Mouse (Mus musculus) midbrain, embryonic 12.5 days (tissue): ENCODE data around the gene Stbd1. TPM values are rescaled to one million over a fixed set of nuclear protein-coding genes. Genes with fewer than 3 reads are reported as not detected.

Source experiments
- ATAC-seq: fragments of 200-750 bp; cut with Nextera tagmentation; 2 replicates; pipeline ENCODE4 v1.8.0; 2017; ENCODE audit warnings: low read depth, moderate TSS enrichment, moderate library complexity; ENCODE audit not compliant: low FRiP score
- H3K27ac ChIP-seq: fragments of 300-500 bp; sonication (generic); replicated peaks from 2 replicates; pipeline ENCODE4 v1.5.1; 2016; ENCODE audit warnings: mild to moderate bottlenecking
- H3K27me3 ChIP-seq: fragments of 300-500 bp; sonication (generic); 2 replicates; pipeline ENCODE4 v1.6.1; 2016; ENCODE audit warnings: mild to moderate bottlenecking
- H3K36me3 ChIP-seq: fragments of 300-500 bp; sonication (generic); 2 replicates; pipeline ENCODE4 v1.6.1; 2016
- H3K4me1 ChIP-seq: fragments of 300-500 bp; sonication (generic); 2 replicates; pipeline ENCODE4 v1.6.1; 2016
- H3K4me2 ChIP-seq: fragments of 300-500 bp; sonication (generic); replicated peaks from 2 replicates; pipeline ENCODE4 v1.6.1; 2016; ENCODE audit warnings: mild to moderate bottlenecking, moderate library complexity
- H3K4me3 ChIP-seq: fragments of 300-500 bp; sonication (generic); 2 replicates; pipeline ENCODE4 v1.5.1; 2016; ENCODE audit warnings: mild to moderate bottlenecking
- H3K9ac ChIP-seq: fragments of 300-500 bp; sonication (generic); replicated peaks from 2 replicates; pipeline ENCODE4 v1.6.1; 2016; ENCODE audit warnings: mild to moderate bottlenecking, moderate library complexity
- H3K9me3 ChIP-seq: fragments of 300-500 bp; sonication (generic); 2 replicates; pipeline ENCODE4 v1.6.1; 2016; ENCODE audit warnings: mild to moderate bottlenecking
- WGBS: fragments of 180-500 bp; shearing (Covaris S2); methylation state at CpG from one replicate; pipeline ENCODE4 v1.1.7; 2016; 5-methylcytosine and 5-hydroxymethylcytosine counted together
- polyA plus RNA-seq: library from polyadenylated mRNA; unstranded; fragments of >200 nt; fragmentation: Nextera tagmentation; extraction: Ambion mirVana; gene quantifications from 2 replicates; pipeline ENCODE4 v1.2.1, GENCODE M21; 2016

Stbd1 gene
- polyA plus RNA-seq, 1 experiment from 2014 or later = 6.4 TPM

DNA sequence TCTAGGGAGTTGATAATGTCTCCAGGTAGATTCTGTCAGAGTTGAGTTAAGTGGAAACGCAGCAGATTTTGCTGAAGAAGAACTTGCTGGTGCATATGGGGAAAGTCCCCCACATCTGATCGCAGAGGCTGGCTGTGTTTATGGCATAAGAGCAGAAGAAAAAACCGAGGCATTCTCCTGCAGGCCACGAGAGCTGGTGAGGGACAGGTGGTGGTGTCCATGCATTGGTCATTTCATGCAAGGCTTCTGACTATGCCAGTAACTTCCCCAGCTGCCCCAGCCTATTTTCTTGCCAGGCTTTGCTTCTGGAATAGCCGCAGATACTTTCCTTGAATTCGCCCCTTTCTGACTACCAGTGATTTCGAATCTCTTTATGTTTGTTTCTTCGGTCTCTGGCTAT is 6.0 kb upstream of the Stbd1 start:
- WGBS = 93% methylated on average over 8 of the region's 8 CpGs
- Histone ChIP-seq H3K9ac (no peak overlapping the region), H3K9me3 (no peaks in the 10 kb centered on the region), H3K4me2 (no peak overlapping the region), H3K36me3 (no peaks in the 10 kb centered on the region), H3K4me3 (no peak overlapping the region), H3K4me1 (no peaks in the 10 kb centered on the region), H3K27me3 (peaks cover 7% of the 10 kb centered on the region), H3K27ac (no peak overlapping the region)
- ATAC-seq = no peak

GRCm38 (mm10) chr5:92599030-92599429 is 3.8 kb upstream of the Stbd1 start:
- Histone ChIP-seq H3K36me3 (no peaks in the 10 kb centered on the region), H3K9ac (no peak overlapping the region), H3K27me3 (peaks cover 18% of the 10 kb centered on the region), H3K4me3 (no peak overlapping the region), H3K4me2 (no peak overlapping the region), H3K4me1 (peaks cover 6% of the 10 kb centered on the region; the same call in 1 of the 2 replicates), H3K9me3 (no peaks in the 10 kb centered on the region), H3K27ac (no peak overlapping the region)
- ATAC-seq = no peak
- whole genome bisulfite sequencing = 89% methylated on average over 10 of the region's 10 CpGs

DNA sequence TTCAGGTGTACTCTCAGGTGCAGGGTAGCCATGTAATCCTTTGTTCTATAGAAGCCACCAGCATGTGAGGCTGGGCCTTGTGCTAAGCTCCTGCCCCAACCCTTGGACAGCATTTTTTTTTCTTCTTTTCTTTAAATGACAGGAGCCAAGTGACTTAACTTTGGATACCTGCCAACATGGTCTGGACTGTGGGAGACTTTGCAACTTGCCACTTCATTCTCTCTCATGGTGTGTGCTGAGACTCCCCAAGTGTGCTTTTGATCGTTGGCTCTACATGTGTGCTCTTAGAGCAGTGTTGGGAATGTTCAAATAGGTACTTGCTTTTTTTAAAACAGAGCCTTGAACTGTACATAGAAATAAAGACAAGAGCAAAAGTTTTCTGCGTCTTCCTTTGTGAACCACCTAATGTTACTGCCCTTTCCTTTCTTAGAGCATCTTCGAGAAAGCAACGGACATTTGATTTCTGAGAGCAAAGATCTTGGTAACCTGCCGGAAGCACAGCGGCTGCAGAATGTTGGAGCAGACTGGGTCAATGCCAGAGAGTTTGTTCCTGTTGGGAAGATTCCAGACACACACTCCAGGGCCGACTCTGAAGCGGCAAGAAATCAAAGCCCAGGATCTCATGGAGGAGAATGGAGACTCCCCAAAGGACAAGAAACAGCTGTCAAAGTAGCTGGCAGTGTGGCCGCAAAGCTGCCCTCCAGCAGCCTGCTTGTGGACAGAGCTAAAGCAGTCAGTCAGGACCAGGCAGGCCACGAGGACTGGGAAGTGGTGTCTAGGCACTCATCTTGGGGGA is 1.8 kb downstream of the Stbd1 start:
- H3K27ac ChIP-seq = no peak overlapping the region
- 83% methylated on average over 10 of the region's 10 CpGs for WGBS

DNA sequence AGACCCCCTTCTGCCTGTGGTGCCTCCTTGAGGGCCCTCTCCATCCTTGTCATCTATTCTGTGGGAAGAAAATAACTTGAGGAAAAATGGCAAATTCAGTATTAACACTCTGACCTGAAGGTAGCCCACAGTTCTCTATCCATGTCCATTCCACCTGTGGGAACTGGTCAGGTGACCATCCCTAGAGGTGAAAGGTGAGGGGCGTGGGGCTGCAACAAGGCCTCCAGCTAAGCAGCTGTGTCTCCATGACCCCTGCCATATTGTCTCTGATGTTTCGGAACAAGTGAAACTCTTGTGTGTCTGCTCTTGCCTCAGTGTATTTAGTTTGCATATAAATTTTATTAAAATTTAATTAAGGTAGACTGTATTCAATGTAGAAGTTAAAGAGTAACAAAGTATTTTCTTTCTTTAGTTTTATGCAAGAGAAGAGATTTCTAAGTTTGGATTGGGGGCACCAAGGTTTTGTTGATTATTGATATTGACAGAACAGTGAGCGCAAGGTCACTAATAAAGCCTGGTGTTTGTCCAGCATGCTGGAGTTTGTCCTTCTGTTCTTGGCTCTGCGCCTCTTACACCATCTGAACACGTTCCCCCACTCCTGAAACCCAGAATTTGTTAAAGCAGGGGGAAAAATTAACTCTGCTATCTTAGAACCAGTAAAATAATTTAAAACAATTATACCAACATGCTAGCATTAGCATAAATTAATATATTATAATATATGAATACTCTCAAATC is 4.8 kb downstream of the Stbd1 start:
- H3K9me3 ChIP-seq = no peaks in the 10 kb centered on the region
- no peaks in the 10 kb centered on the region for H3K36me3 ChIP-seq
- H3K27me3 ChIP-seq = peaks cover 20% of the 10 kb centered on the region
- 85% methylated on average over 5 of the region's 5 CpGs for WGBS
- H3K9ac ChIP-seq = no peak overlapping the region
- no peak overlapping the region for H3K4me2 ChIP-seq
- H3K4me3 ChIP-seq = no peak overlapping the region
- no peak overlapping the region for H3K27ac ChIP-seq
- peaks cover 6% of the 10 kb centered on the region; the same call in 1 of the 2 replicates for H3K4me1 ChIP-seq
- ATAC-seq = no peak

More for the DNA sequence above, 1.8 kb downstream of the Stbd1 start:
- Histone ChIP-seq H3K4me3 (no peak overlapping the region), H3K4me1 (peaks cover 6% of the 10 kb centered on the region; the same call in 1 of the 2 replicates), H3K27me3 (peaks cover 31% of the 10 kb centered on the region), H3K9me3 (no peaks in the 10 kb centered on the region), H3K36me3 (no peaks in the 10 kb centered on the region), H3K9ac (no peak overlapping the region), H3K4me2 (no peak overlapping the region)
- ATAC-seq = no peak

- Histone ChIP-seq H3K9ac (no peak overlapping the region), H3K4me2 (no peak overlapping the region), H3K27me3 (no peaks in the 10 kb centered on the region), H3K9me3 (no peaks in the 10 kb centered on the region), H3K27ac (no peak overlapping the region), H3K4me1 (no peaks in the 10 kb centered on the region), H3K36me3 (no peaks in the 10 kb centered on the region), H3K4me3 (no peak overlapping the region)
- WGBS = 85% methylated on average over 4 of the region's 4 CpGs
- ATAC-seq = no peak
Measured at GRCm38 (mm10) chr5:92612756-92613155, 9.9 kb downstream of the Stbd1 start.

DNA sequence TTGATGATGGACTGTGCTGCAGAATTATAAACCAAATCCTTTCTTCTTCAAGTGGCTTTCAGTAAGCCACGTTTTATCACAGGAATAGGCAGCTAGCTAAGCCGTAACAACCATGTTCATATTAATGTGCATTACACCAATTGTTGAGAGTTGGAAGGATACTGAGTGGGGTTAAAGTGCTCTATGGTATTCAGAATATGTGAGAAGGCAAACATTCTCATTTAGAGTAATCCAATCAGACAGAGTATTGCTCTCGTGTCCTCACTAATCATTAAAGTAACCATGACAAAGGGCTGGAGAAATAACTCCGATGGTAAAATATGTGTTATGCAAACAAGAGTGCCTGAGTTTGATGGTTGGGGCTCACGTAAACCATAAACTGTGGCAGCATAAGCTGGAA is 19.0 kb downstream of the Stbd1 start:
- WGBS = 81% methylated on average over 5 of the region's 5 CpGs
- Histone ChIP-seq H3K27me3 (no peaks in the 10 kb centered on the region), H3K27ac (no peak overlapping the region), H3K4me2 (no peak overlapping the region), H3K4me3 (no peak overlapping the region), H3K9ac (no peak overlapping the region), H3K4me1 (no peaks in the 10 kb centered on the region), H3K9me3 (no peaks in the 10 kb centered on the region), H3K36me3 (no peaks in the 10 kb centered on the region)
- ATAC-seq = no peak

DNA sequence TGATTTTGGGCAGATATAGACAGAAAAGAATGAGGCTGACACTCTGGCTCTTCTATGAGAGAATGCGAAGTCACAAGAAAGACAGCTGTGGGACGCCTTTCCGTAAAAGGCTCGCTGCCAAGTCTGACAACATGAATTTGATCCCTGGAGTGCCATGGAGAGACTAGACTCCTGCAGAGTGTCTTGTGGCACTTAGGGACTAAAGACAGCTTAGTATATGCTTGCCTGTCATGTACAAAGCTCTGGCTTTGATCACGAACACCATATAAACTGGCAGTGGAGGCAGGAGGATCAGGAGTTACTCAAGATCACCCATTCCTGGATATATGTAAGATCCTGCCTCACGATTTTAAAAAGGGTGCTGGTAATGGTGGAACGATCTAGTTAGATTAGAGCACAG is 25.1 kb downstream of the Stbd1 start:
- Histone ChIP-seq H3K9me3 (no peaks in the 10 kb centered on the region), H3K4me1 (no peaks in the 10 kb centered on the region), H3K27ac (no peak overlapping the region), H3K4me3 (no peak overlapping the region), H3K36me3 (no peaks in the 10 kb centered on the region), H3K9ac (no peak overlapping the region), H3K27me3 (no peaks in the 10 kb centered on the region), H3K4me2 (no peak overlapping the region)
- no peak for ATAC-seq
- WGBS = 87% methylated on average over 7 of the region's 7 CpGs

- H3K4me1 ChIP-seq = no peaks in the 10 kb centered on the region
- H3K9ac ChIP-seq = no peak overlapping the region
- no peaks in the 10 kb centered on the region for H3K27me3 ChIP-seq
- no peaks in the 10 kb centered on the region for H3K9me3 ChIP-seq
- 72% methylated on average over 4 of the region's 4 CpGs for WGBS
- no peak overlapping the region for H3K4me2 ChIP-seq
- no peaks in the 10 kb centered on the region for H3K36me3 ChIP-seq
- H3K27ac ChIP-seq = no peak overlapping the region
- no peak for ATAC-seq
- H3K4me3 ChIP-seq = no peak overlapping the region
Measured at GRCm38 (mm10) chr5:92633526-92633925, 30.7 kb downstream of the Stbd1 start.

- Histone ChIP-seq H3K4me3 (no peak overlapping the region), H3K4me2 (no peak overlapping the region), H3K4me1 (no peaks in the 10 kb centered on the region), H3K9me3 (no peaks in the 10 kb centered on the region), H3K27me3 (no peaks in the 10 kb centered on the region), H3K27ac (no peak overlapping the region), H3K36me3 (no peaks in the 10 kb centered on the region), H3K9ac (no peak overlapping the region)
- 79% methylated on average over 3 of the region's 3 CpGs for WGBS
- ATAC-seq = no peak
Measured at GRCm38 (mm10) chr5:92634916-92635315, 32.1 kb downstream of the Stbd1 start.

GRCm38 (mm10) chr5:92635891-92636290 is 33.0 kb downstream of the Stbd1 start:
- H3K4me1 ChIP-seq = no peaks in the 10 kb centered on the region
- H3K9me3 ChIP-seq = no peaks in the 10 kb centered on the region
- no peak overlapping the region for H3K4me2 ChIP-seq
- H3K36me3 ChIP-seq = no peaks in the 10 kb centered on the region
- H3K4me3 ChIP-seq = no peak overlapping the region
- H3K27ac ChIP-seq = no peak overlapping the region
- H3K27me3 ChIP-seq = no peaks in the 10 kb centered on the region
- no peak overlapping the region for H3K9ac ChIP-seq
- 88% methylated on average over 5 of the region's 5 CpGs for WGBS
- ATAC-seq = no peak

DNA sequence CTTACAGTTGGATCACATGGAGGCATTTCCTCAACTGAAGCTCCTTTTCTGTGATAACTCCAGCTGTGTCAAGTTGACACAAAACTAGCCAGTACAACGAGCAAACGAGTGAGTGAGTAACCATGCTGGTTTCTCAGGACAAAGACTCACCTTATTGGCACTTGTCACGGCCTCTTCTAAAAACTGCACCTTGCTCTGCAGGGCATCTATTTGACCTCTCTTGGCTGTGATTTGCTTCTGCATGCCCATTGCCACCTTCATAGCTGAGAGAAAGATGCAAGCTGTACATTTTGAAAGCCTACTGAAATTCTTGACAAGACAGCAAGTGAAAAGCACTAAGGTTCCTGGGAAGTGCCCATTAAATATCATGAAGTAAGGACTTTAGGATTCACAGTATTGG is 38.0 kb downstream of the Stbd1 start:
- ATAC-seq = no peak
- H3K4me1 ChIP-seq = no peaks in the 10 kb centered on the region
- no peaks in the 10 kb centered on the region for H3K36me3 ChIP-seq
- no peak overlapping the region for H3K4me3 ChIP-seq
- H3K9ac ChIP-seq = no peak overlapping the region
- WGBS = 80% methylated on average over 3 of the region's 3 CpGs
- no peaks in the 10 kb centered on the region for H3K9me3 ChIP-seq
- H3K4me2 ChIP-seq = no peak overlapping the region
- H3K27me3 ChIP-seq = no peaks in the 10 kb centered on the region
- H3K27ac ChIP-seq = no peak overlapping the region
